Mouse (Mus musculus) lung, postnatal 0 days (tissue): Measurements from ENCODE around the gene Cirbp. TPM values are rescaled to one million over a fixed set of nuclear protein-coding genes. Genes with fewer than 3 reads are reported as not detected.

Experiments used
- ATAC-seq: fragments of 200-750 bp; cut with Nextera tagmentation; 2 replicates; pipeline ENCODE4 v1.8.0; 2017; ENCODE audit warnings: moderate library complexity
- DNase-seq: peaks from one replicate; pipeline ENCODE4 v3.0.0-alpha.2; 2016; ENCODE audit warnings: low spot score
- H3K27ac ChIP-seq: fragments of 300-500 bp; sonication (generic); 2 replicates; pipeline ENCODE4 v1.5.1; 2014; ENCODE audit warnings: antibody characterized with exemption, mild to moderate bottlenecking, low read length, mixed read lengths
- H3K27me3 ChIP-seq: fragments of 300-500 bp; sonication (generic); replicated peaks from 2 replicates; pipeline ENCODE4 v1.6.1; 2014; ENCODE audit warnings: low read length, mixed read lengths; ENCODE audit not compliant: insufficient read depth
- H3K36me3 ChIP-seq: fragments of 300-500 bp; sonication (generic); 2 replicates; pipeline ENCODE4 v1.6.1; 2014; ENCODE audit warnings: low read length, mixed read lengths; ENCODE audit not compliant: insufficient read depth
- H3K4me1 ChIP-seq: fragments of 300-500 bp; sonication (generic); 2 replicates; pipeline ENCODE4 v1.6.1; 2014; ENCODE audit warnings: antibody characterized with exemption, low read depth, low read length, mixed read lengths; ENCODE audit not compliant: insufficient read depth
- H3K4me2 ChIP-seq: fragments of 300-500 bp; sonication (generic); replicated peaks from 2 replicates; pipeline ENCODE4 v1.6.1; 2014; ENCODE audit warnings: low read depth, mild to moderate bottlenecking, low read length, moderate library complexity, mixed read lengths
- H3K4me3 ChIP-seq: fragments of 300-500 bp; sonication (generic); 2 replicates; pipeline ENCODE4 v1.5.1; 2014; ENCODE audit warnings: low read depth, low read length
- H3K9ac ChIP-seq: fragments of 300-500 bp; sonication (generic); replicated peaks from 2 replicates; pipeline ENCODE4 v1.6.1; 2014; ENCODE audit warnings: low read depth, mild to moderate bottlenecking
- H3K9me3 ChIP-seq: fragments of 300-500 bp; sonication (generic); 2 replicates; pipeline ENCODE4 v1.6.1; 2016; ENCODE audit warnings: low read length, mixed read lengths
- CTCF ChIP-seq: IDR thresholded peaks from 2 replicates; pipeline ENCODE4 v1.5.1; 2016; ENCODE audit warnings: antibody characterized with exemption, mild to moderate bottlenecking
- EP300 ChIP-seq: IDR thresholded peaks from 2 replicates; pipeline ENCODE4 v1.6.1; 2016; ENCODE audit warnings: antibody characterized with exemption, mild to moderate bottlenecking, control low read depth
- WGBS: fragments of 180-500 bp; shearing (Covaris S2); extraction: QIAGEN DNeasy Blood & Tissue Kit; methylation state at CpG from one replicate; pipeline ENCODE4 v1.1.7; 2014; 5-methylcytosine and 5-hydroxymethylcytosine counted together
- polyA plus RNA-seq: library from polyadenylated mRNA; unstranded; fragments of >200 nt; fragmentation: Nextera tagmentation; extraction: Ambion mirVana; gene quantifications from 2 replicates; pipeline ENCODE4 v1.2.1, GENCODE M21; 2015

Cirbp gene
- polyA plus RNA-seq, 1 experiment from 2014 or later = 305 TPM

DNA sequence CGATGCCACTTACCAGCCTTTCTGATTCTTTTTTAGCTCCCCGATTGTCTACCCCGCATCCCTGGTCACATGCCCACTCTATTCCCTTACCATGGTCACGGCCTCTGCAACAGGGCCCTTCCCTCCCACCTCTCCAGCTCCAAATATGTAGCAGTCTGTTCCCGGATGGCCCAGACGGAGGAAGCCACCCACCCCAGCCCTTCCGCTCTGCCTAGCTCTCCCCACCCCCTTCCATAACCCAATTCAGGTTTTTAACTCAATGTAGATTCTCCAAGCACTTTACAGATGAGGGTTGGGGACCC lies 9.1 kb upstream of the Cirbp start:
- Histone ChIP-seq H3K4me1 (peaks cover 59% of the 10 kb centered on the region), H3K27me3 (no peaks in the 10 kb centered on the region), H3K4me2 (no peak overlapping the region), H3K9ac (no peak overlapping the region), H3K9me3 (no peaks in the 10 kb centered on the region), H3K36me3 (peaks cover 40% of the 10 kb centered on the region), H3K4me3 (no peak overlapping the region), H3K27ac (peak overlapping the region; percentile 98)
- DNase-seq (peak; percentile 76), ATAC-seq (no peak)
- 33% methylated on average over 7 of the region's 7 CpGs for WGBS
- TF ChIP-seq CTCF (no peak), EP300 (peak; percentile 46; the same call in 1 of the 2 replicates)

- peaks cover 61% of the 10 kb centered on the region for H3K4me1 ChIP-seq
These were observed 8.4 kb upstream of the Cirbp start for GRCm38 (mm10) chr10:80157141-80157929.

GRCm38 (mm10) chr10:80158307-80158986 lies 7.3 kb upstream of the Cirbp start:
- peaks cover 58% of the 10 kb centered on the region for H3K4me1 ChIP-seq
- DNase-seq = peak; percentile 94
- no peaks in the 10 kb centered on the region for H3K9me3 ChIP-seq
- no peaks in the 10 kb centered on the region for H3K27me3 ChIP-seq
- WGBS = 2% methylated on average over 18 of the region's 18 CpGs
- peak overlapping the region; percentile 29; the same call in 1 of the 2 replicates for H3K9ac ChIP-seq
- TF ChIP-seq EP300 = peak; percentile 75
- TF ChIP-seq CTCF = no peak
- ATAC-seq = peak; percentile 42
- H3K36me3 ChIP-seq = peaks cover 37% of the 10 kb centered on the region
- H3K4me2 ChIP-seq = peak overlapping the region; percentile 67
- no peak overlapping the region for H3K4me3 ChIP-seq
- peak overlapping the region; percentile 98 for H3K27ac ChIP-seq

More at GRCm38 (mm10) chr10:80157141-80157929, 8.4 kb upstream of the Cirbp start:
- Histone ChIP-seq H3K9ac (no peak overlapping the region), H3K9me3 (no peaks in the 10 kb centered on the region), H3K27ac (peak overlapping the region; percentile 98), H3K4me2 (no peak overlapping the region), H3K4me3 (no peak overlapping the region), H3K36me3 (peaks cover 40% of the 10 kb centered on the region), H3K27me3 (no peaks in the 10 kb centered on the region)
- DNase-seq = no peak
- TF ChIP-seq CTCF (no peak), EP300 (no peak)
- ATAC-seq = no peak
- 48% methylated on average over 15 of the region's 15 CpGs for WGBS

GRCm38 (mm10) chr10:80159021-80159560 lies 6.7 kb upstream of the Cirbp start:
- ATAC-seq (peak; percentile 25), DNase-seq (peak; percentile 90)
- Histone ChIP-seq H3K9ac (peak overlapping the region; percentile 36; the same call in 1 of the 2 replicates), H3K9me3 (no peaks in the 10 kb centered on the region), H3K4me2 (peak overlapping the region; percentile 67), H3K36me3 (peaks cover 31% of the 10 kb centered on the region), H3K27ac (peak overlapping the region; percentile 98), H3K4me3 (peak overlapping the region; percentile 14; the same call in 1 of the 2 replicates), H3K27me3 (no peaks in the 10 kb centered on the region), H3K4me1 (peaks cover 55% of the 10 kb centered on the region)
- TF ChIP-seq EP300 = peak; percentile 47
- no peak for TF ChIP-seq CTCF
- WGBS = 9% methylated on average over 12 of the region's 12 CpGs

GRCm38 (mm10) chr10:80159561-80160454 lies 6.0 kb upstream of the Cirbp start:
- WGBS = under 1% methylated on average over 53 of the region's 55 CpGs
- peak; percentile 99 for DNase-seq
- H3K4me1 ChIP-seq = peaks cover 62% of the 10 kb centered on the region

More at GRCm38 (mm10) chr10:80159561-80160454, 6.0 kb upstream of the Cirbp start:
- H3K9ac ChIP-seq = peak overlapping the region; percentile 51; the same call in 1 of the 2 replicates
- H3K36me3 ChIP-seq = peaks cover 24% of the 10 kb centered on the region
- no peaks in the 10 kb centered on the region for H3K9me3 ChIP-seq
- H3K27me3 ChIP-seq = no peaks in the 10 kb centered on the region
- peak; percentile 75 for ATAC-seq
- H3K4me2 ChIP-seq = peak overlapping the region; percentile 67
- peak overlapping the region; percentile 98 for H3K27ac ChIP-seq
- peak; percentile 27; the same call in 1 of the 2 replicates for TF ChIP-seq EP300
- no peak for TF ChIP-seq CTCF
- H3K4me3 ChIP-seq = peak overlapping the region; percentile 36
